Mouse (Mus musculus) left cerebral cortex, postnatal 14 days (tissue): Measurements from ENCODE around the gene Gadd45a. TPM values are rescaled to one million over a fixed set of nuclear protein-coding genes. Genes with fewer than 3 reads are reported as not detected.

Experiments used
- DNase-seq, 2 experiments: peaks; one replicate each; pipeline ENCODE4 v3.0.0; 2021 to 2022; ENCODE audit warnings: low spot score in 2 of 2, mixed read lengths in 1 of 2
- intact Hi-C: fragments of 180-260 bp; cut with DNase I; formaldehyde crosslinking; loops from one replicate; pipeline ENCODE4 v1.15.1; 2025
- total RNA-seq, 2 experiments: library from RNA; stranded (reverse); gene quantifications; 2 replicates each; pipeline ENCODE4 v1.2.3; 2021

The Gadd45a gene
- total RNA-seq, 2 experiments from 2014 or later = 6.6 to 10.3 TPM

GRCm38 (mm10) chr6:66994981-66995380, 42.3 kb downstream of the Gadd45a start:
- intact Hi-C loops = no loop called here
- DNase-seq = no peak

DNA sequence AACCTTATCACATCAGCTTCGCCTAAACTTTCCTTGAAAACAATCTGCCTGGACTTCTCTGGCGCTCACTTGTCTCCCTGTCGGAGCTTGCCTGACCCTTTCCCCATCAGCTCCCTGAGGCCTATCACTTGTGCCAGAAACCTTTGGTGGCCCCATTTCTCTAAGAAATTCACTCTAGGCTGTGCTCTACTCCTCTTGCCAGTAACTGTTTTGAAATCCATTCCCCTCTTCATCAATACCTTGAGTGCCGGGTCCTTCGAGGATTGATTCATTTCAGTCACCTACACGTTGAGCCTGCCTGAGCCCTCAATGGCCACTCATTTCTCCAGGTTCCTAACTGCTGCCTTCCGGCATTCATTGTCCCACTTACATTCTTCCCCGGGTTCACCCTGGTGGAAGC, 44.5 kb downstream of the Gadd45a start:
- intact Hi-C loops = no loop called here
- no peak for DNase-seq

GRCm38 (mm10) chr6:66992232-66992631, 45.0 kb downstream of the Gadd45a start:
- intact Hi-C loops = no loop called here
- no peak for DNase-seq

GRCm38 (mm10) chr6:66989518-66989917, 47.7 kb downstream of the Gadd45a start:
- no peak for DNase-seq
- intact Hi-C loops = no loop called here

DNA sequence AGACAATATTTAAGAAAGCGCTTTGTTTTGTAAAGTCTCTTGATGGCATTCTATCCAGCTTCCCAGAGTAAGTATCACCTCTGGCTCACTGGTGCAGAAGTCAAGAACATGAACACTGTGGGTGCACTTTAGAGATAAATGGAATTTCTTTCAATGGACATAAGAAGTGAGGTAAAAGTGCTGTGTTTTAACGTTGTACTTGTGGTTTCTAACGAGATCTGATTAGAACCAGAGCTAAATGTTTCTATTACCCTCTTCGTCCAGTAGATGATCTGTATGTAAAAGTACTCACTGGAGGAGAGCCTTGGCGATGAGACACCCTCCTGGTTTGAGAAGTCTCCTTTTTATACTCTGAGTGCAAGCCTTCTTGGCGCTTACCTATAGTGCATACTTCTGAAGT, 48.2 kb downstream of the Gadd45a start:
- DNase-seq = no peak
- intact Hi-C loops = no loop called here

DNA sequence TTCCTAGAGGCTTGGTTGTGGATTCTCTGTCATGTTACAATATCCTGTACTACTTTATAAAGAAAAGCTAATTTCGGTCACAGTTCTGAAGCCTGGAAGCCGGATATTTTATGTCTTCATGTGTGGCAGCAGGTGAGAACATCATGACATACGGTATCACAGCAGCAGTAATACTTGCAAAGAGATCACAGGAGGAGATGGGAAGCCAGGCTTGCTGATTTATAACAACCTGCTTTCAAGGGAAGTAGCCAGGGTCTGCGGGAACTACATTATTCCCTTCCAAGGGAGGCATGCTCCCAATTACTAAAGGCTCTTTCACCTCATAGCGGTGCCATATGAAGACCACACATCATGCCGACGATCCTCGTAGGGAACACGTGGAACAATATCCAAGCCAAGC, 48.9 kb downstream of the Gadd45a start:
- intact Hi-C loops = no loop called here
- DNase-seq = no peak

GRCm38 (mm10) chr6:66987643-66988042, 49.6 kb downstream of the Gadd45a start:
- no peak for DNase-seq
- intact Hi-C loops = no loop called here

DNA sequence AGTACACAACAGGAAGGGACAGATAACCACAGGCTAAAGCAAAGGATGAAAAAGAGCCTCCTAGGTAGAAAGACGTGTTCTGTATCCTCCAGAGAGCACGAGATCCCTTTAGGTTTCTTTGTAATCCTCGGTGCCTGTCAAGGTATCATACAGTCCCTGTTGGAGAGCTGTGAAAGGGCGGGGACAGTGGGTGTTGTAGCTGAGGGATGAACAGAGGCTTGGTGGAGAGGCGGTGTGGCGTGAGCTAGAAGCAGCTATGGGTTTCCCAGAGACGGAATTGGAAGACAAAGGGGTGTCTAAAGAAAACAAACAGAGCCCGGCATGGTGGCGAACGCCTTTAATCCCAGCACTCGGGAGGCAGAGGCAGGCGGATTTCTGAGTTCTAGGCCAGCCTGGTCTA, 51.2 kb downstream of the Gadd45a start:
- no peak for DNase-seq
- intact Hi-C loops = no loop called here

GRCm38 (mm10) chr6:66985500-66985899, 51.8 kb downstream of the Gadd45a start:
- intact Hi-C loops = no loop called here
- no peak for DNase-seq

Other genes starting within 250 kb of the Gadd45a start
- gene Vmn1r39, start 226.8 kb downstream of the Gadd45a start, total RNA-seq = not detected
- 10 to 100 TPM; 76.0 to 84.7 TPM for gene Gng12, start 141.1 kb downstream of the Gadd45a start, total RNA-seq
- gene Serbp1, start 200.7 kb upstream of the Gadd45a start, total RNA-seq = 100 to 1,000 TPM; 209 to 215 TPM